Mouse (Mus musculus): ENCODE results near the gene Xylt1.

DNA sequence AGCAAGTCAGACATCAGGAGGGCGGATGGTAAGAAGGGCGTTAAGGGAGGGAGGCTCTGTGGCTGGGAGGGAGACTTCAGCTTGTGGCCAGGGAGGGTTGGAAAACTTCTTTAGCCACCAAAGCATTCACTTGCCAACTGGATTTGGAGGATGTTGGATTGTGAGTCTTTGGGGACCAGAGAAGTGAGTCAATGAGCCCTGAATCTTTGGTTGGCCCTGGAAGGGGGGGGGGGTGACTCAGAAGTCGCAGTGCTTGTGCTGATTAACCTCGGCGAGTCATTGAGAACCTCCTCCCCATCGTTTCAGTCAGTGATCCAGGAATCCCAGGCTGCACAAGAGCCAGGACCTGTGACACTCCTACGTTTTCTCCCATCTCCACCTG, 752 bp upstream of the Xylt1 start:
- TF ChIP-seq CTCF (IDR thresholded peaks at IDR 0.05; ENCODE audit: insufficient read depth, low read length) (no peak), POLR2A (IDR thresholded peaks at IDR 0.05; ENCODE audit: borderline replicate concordance, extremely low read depth, low read depth, low read length) (no peak)
